Mouse (Mus musculus) intestine, postnatal 0 days (tissue): ENCODE data around the gene Tmem151b. TPM values are rescaled to one million over a fixed set of nuclear protein-coding genes. Genes with fewer than 3 reads are reported as not detected.
A peak's percentile ranks its signal among the peaks of the same experiment; 100 is the strongest.

Experiments used
- ATAC-seq: fragments of 200-750 bp; cut with Nextera tagmentation; 2 replicates; pipeline ENCODE4 v1.8.0; 2017; ENCODE audit warnings: mild to moderate bottlenecking, moderate TSS enrichment, moderate library complexity
- H3K27ac ChIP-seq: fragments of 300-500 bp; sonication (generic); 2 replicates; pipeline ENCODE4 v1.5.1; 2014; ENCODE audit warnings: mild to moderate bottlenecking, low read depth, low read length, moderate library complexity
- H3K27me3 ChIP-seq: fragments of 300-500 bp; sonication (generic); replicated peaks from 2 replicates; pipeline ENCODE4 v1.6.1; 2014; ENCODE audit warnings: low read length, mixed read lengths; ENCODE audit not compliant: control insufficient read depth, insufficient read depth
- H3K36me3 ChIP-seq: fragments of 300-500 bp; sonication (generic); 2 replicates; pipeline ENCODE4 v1.6.1; 2014; ENCODE audit warnings: mild to moderate bottlenecking, moderate library complexity; ENCODE audit not compliant: control insufficient read depth, insufficient read depth
- H3K4me1 ChIP-seq: fragments of 300-500 bp; sonication (generic); replicated peaks from 2 replicates; pipeline ENCODE4 v1.6.1; 2014; ENCODE audit warnings: antibody characterized with exemption, low read length, mixed read lengths; ENCODE audit not compliant: control insufficient read depth, insufficient read depth
- H3K4me2 ChIP-seq: fragments of 300-500 bp; sonication (generic); replicated peaks from 2 replicates; pipeline ENCODE4 v1.6.1; 2014; ENCODE audit warnings: low read depth, mild to moderate bottlenecking, moderate library complexity
- H3K4me3 ChIP-seq: fragments of 300-500 bp; sonication (generic); 2 replicates; pipeline ENCODE4 v1.5.1; 2014; ENCODE audit warnings: low read depth, low read length
- H3K9ac ChIP-seq: fragments of 300-500 bp; sonication (generic); 2 replicates; pipeline ENCODE4 v1.6.1; 2014; ENCODE audit warnings: mild to moderate bottlenecking, low read depth, low read length
- H3K9me3 ChIP-seq: fragments of 300-500 bp; sonication (generic); 2 replicates; pipeline ENCODE4 v1.6.1; 2016; ENCODE audit warnings: mixed run types; ENCODE audit not compliant: control insufficient read depth
- CTCF ChIP-seq: sonication (generic); IDR thresholded peaks from 2 replicates; pipeline ENCODE4 v1.5.1; 2016; ENCODE audit warnings: low read depth, mild to moderate bottlenecking, control low read depth, antibody characterized with exemption, moderate library complexity
- WGBS: fragments of 180-500 bp; shearing (Covaris S2); extraction: QIAGEN DNeasy Blood & Tissue Kit; methylation state at CpG from one replicate; pipeline ENCODE4 v1.1.7; 2014; 5-methylcytosine and 5-hydroxymethylcytosine counted together
- polyA plus RNA-seq: library from polyadenylated mRNA; unstranded; fragments of >200 nt; fragmentation: Nextera tagmentation; extraction: Ambion mirVana; gene quantifications from 2 replicates; pipeline ENCODE4 v1.2.1, GENCODE M21; 2015

Gene Tmem151b
- polyA plus RNA-seq, 1 experiment from 2014 or later, result 0.68 TPM

DNA sequence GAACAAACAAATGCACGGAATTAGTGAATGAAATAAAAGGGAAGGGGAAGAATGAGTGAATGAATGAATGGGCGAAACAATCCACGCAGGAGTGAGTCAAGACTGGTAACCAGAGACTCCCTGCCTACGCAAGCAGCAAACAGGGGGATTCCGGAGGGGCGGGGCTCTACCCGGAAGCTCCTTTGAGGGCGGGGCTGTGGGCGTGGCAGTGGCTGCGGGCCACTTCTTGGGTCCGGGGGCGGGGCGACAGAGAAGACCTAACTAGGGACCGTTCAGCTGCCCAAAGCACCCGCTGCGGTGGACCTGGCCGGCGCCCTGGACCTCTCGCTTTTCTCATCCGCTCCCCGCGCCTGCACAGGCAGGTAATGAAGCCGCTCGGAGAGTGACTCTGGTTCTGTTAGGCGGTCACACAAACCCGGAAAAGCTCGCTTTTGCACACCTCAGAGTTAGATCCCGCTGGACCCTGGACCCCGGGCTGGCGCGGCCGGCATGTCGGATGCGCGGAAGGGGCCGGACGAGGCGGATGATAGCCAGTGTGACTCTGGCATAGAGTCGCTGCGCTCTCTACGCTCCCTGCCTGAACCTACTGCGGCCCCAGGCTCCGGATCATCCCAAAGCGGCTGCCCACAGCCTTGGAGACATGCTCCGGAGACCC, 6.1 kb upstream of the Tmem151b start, which contains the start of gene Nfkbie:
Gene Nfkbie (plus strand): TSS at position 252 of the 655 bp plus-strand sequence.
- ATAC-seq, result peak; percentile 81
- Histone ChIP-seq H3K4me3 (peak within 1 kb of the TSS; percentile 65), H3K36me3 (peaks cover 9% of the 10 kb centered on the region; the same call in 1 of the 2 replicates), H3K9me3 (no peaks in the 10 kb centered on the region), H3K4me2 (peak within 1 kb of the TSS; percentile 94), H3K9ac (peak within 1 kb of the TSS; percentile 62), H3K27ac (no peak within 1 kb of the TSS), H3K4me1 (peaks cover 3% of the 10 kb centered on the region; the same call in 1 of the 2 replicates), H3K27me3 (peaks cover 16% of the 10 kb centered on the region)
- WGBS, result under 1% methylated on average over 45 of the region's 45 CpGs
- TF ChIP-seq CTCF, result 0 out of 2 replicates have a peak, but pooled peaks have one; percentile 0

GRCm38 (mm10) chr17:45554420-45554819, 4.9 kb upstream of the Tmem151b start:
- 41% methylated on average over 1 of the region's 1 CpGs for WGBS

GRCm38 (mm10) chr17:45553065-45553464, 3.6 kb upstream of the Tmem151b start:
- no peak overlapping the region for H3K27ac ChIP-seq
- H3K36me3 ChIP-seq, result no peaks in the 10 kb centered on the region
- H3K4me2 ChIP-seq, result no peak overlapping the region
- H3K9ac ChIP-seq, result no peak overlapping the region
- peaks cover 3% of the 10 kb centered on the region; the same call in 1 of the 2 replicates for H3K4me1 ChIP-seq
- H3K27me3 ChIP-seq, result peaks cover 38% of the 10 kb centered on the region
- WGBS, result 79% methylated on average over 3 of the region's 3 CpGs
- no peak for ATAC-seq
- TF ChIP-seq CTCF, result no peak
- no peaks in the 10 kb centered on the region for H3K9me3 ChIP-seq
- no peak overlapping the region for H3K4me3 ChIP-seq

More at GRCm38 (mm10) chr17:45554420-45554819, 4.9 kb upstream of the Tmem151b start:
- H3K36me3 ChIP-seq, result peaks cover 3% of the 10 kb centered on the region; the same call in 1 of the 2 replicates
- no peak overlapping the region for H3K27ac ChIP-seq
- no peak overlapping the region for H3K4me3 ChIP-seq
- H3K9ac ChIP-seq, result no peak overlapping the region
- no peak overlapping the region for H3K4me2 ChIP-seq
- no peak for ATAC-seq
- peaks cover 24% of the 10 kb centered on the region for H3K27me3 ChIP-seq
- no peak for TF ChIP-seq CTCF
- H3K4me1 ChIP-seq, result peaks cover 3% of the 10 kb centered on the region; the same call in 1 of the 2 replicates
- H3K9me3 ChIP-seq, result no peaks in the 10 kb centered on the region

DNA sequence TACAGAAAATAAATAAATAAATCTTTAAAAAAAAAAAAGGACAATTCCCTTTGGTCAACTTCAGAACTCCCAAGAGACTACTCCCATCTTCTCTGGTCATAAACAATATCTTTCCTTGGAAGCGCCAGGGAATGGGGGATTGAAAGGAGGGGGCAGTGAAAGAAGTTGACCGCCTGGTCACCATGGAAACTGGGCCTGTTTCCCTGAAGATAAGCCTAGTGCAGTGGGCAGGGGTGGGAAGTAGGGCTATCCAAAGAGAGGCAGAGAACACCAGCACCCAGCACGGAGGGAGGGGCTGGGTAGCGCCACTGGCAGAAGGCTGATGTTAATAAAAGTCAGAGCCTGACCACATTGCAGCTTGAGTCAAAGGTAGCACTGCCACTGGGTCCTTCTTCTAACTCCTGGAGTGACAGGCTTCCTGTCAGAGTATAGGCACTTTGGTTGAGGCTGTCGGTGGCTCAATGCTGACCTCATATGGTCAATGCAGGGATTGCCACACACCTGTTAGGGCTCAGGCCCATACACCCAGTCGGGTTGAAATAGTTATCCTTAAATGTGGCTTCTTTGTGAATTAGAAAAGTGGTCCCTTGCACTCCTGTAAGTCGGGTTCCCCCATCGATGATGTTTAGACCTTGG, 2.5 kb upstream of the Tmem151b start:
- H3K27me3 ChIP-seq, result peaks cover 49% of the 10 kb centered on the region
- WGBS, result 2% methylated on average over 8 of the region's 8 CpGs
- H3K27ac ChIP-seq, result no peak overlapping the region
- H3K4me3 ChIP-seq, result no peak overlapping the region
- ATAC-seq, result peak; percentile 44; the same call in 1 of the 2 replicates
- peaks cover 3% of the 10 kb centered on the region; the same call in 1 of the 2 replicates for H3K4me1 ChIP-seq
- peak; percentile 96 for TF ChIP-seq CTCF
- H3K9me3 ChIP-seq, result no peaks in the 10 kb centered on the region
- H3K4me2 ChIP-seq, result no peak overlapping the region
- no peaks in the 10 kb centered on the region; the same call in 1 of the 2 replicates for H3K36me3 ChIP-seq
- no peak overlapping the region for H3K9ac ChIP-seq

GRCm38 (mm10) chr17:45551249-45551796, 1.8 kb upstream of the Tmem151b start:
- Histone ChIP-seq H3K9ac (no peak overlapping the region), H3K4me1 (peaks cover 3% of the 10 kb centered on the region; the same call in 1 of the 2 replicates), H3K27me3 (peaks cover 54% of the 10 kb centered on the region), H3K36me3 (peaks cover 3% of the 10 kb centered on the region; the same call in 1 of the 2 replicates), H3K9me3 (no peaks in the 10 kb centered on the region), H3K4me2 (no peak overlapping the region), H3K27ac (no peak overlapping the region), H3K4me3 (no peak overlapping the region)
- WGBS, result 67% methylated on average over 7 of the region's 7 CpGs
- ATAC-seq, result no peak
- no peak for TF ChIP-seq CTCF

DNA sequence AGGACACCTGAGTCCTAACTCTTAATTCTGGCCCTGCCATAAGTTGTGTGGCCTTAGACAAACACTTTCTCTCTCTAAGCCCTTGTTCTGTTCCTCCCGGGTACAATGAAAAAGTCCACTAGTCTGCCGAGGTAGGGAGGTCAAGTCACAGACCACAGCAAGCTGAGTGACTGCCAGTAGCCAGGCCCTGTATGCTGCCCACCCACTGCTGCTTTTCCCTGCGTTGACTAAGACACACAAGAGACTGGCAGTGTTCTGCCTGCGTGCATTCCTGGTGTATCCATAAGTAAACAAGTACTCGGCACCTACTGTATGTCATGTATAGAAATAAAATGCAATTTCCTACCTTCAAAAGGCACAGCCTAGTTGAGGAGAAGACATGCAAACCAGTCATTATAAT, 776 bp upstream of the Tmem151b start:
- H3K9ac ChIP-seq, result no peak overlapping the region
- 0 out of 2 replicates have a peak, but pooled peaks cover 1% of the 10 kb centered on the region for H3K4me1 ChIP-seq
- no peaks in the 10 kb centered on the region for H3K9me3 ChIP-seq
- no peak for TF ChIP-seq CTCF
- no peak overlapping the region for H3K4me3 ChIP-seq
- H3K27me3 ChIP-seq, result peaks cover 65% of the 10 kb centered on the region
- H3K4me2 ChIP-seq, result 0 out of 2 replicates have a peak overlapping the region, but pooled peaks have one; percentile 93
- ATAC-seq, result no peak
- H3K36me3 ChIP-seq, result peaks cover 3% of the 10 kb centered on the region; the same call in 1 of the 2 replicates
- no peak overlapping the region for H3K27ac ChIP-seq
- 14% methylated on average over 5 of the region's 5 CpGs for WGBS
